Mouse (Mus musculus): Measurements from ENCODE around the gene Ubc.
A peak's percentile ranks its signal among the peaks of the same experiment; 100 is the strongest.
"Not testable (repeated sequence)": the region's sequence is repeated elsewhere in the genome, so short reads cannot be mapped to it uniquely, and the experiment has no call there.

Gene Ubc

DNA sequence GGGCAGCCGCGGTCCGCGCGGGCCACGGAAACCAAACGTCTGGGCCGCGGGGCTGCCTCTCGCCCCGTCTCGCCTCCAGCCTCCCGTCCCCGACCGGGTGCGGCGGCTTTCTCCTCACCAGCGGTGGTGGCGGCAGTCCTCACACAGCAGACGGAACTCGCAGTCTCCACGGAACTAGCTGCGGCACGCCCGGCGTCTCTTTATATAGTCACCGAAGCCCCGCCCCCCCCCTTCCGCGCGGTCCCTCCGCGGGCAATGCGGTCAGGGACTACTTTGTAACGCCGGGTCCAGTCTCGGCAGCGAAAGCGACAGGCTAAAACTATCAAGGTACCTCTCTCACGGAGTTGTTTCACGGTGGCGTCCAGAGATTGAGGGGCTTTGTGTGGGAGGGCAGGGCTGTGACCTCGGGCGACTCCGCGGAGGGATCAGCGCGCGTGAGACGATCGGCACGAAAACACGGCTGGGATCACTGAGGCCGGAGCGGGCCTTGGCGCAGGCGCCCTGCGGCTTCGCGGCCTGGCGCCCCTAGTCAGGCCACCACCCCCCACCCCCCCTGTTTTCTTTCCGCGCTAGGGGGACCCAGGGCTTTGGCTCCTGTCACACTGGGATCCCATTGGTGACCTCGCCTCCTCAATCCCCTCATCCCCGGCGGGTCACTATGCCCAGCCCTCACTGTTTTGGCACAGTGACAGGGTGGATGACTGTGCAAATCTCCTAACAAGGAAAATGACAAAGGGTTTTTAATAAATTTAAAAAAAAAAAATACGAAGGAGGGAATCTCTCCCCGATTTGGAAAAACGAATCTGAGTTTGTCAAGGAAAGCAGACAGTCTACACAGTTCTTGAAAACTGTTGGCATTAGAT, at the start of gene Ubc:
Gene Ubc (minus strand): TSS at position 624 of the 863 bp plus-strand sequence.
- peak; percentile 90 to 93 for DNase-seq

DNA sequence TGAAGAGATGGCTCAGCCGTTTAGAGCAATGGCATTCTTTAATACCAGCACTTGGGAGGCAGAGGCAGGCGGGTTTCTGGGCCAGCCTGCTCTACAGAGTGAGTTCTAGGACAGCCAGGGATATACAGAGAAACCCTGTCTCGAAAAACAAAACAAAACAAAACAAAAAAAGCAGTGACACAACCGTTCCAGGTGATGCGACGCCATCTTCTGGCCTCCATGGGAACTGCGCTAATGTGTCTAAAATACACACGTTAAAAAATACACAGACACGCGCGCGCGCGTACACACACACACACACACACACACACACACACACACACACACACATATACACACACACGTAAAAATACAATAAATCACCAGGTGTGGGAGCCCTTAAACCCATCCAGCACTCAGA, 44.3 kb upstream of the Ubc start:
- peak in 1 of 2 experiments; percentile 44 for DNase-seq

DNA sequence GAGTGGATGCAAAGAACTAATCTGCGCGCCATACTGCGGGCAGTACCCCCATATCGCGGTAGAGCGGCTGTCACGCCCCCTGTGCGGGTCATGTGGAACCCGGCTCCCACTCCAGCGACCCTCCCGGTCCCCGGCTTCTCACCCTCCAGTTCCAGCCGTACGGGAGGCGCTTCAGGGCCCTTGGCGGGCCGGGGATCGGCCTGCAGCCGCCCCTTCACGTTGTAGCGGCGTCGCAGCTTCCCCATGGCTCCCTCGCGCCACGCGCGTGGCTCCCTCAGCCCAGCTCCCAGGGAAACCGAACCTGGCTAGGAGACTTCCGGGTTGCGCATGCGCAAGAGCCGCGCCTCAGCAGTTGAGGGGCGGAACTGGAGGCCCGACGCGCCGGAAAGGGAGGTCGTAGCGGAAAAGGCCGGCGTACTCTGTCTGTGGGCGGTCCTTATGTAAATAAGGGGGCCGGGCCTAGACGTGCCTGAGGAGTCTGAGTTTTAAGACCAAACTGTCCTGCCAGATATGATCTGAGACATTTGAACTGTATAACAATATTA, 43.9 kb upstream of the Ubc start, which contains the start of gene Dhx37:
Gene Dhx37 (minus strand): TSS at position 329 of the 545 bp plus-strand sequence.
- peak; percentile 92 to 97 for DNase-seq

DNA sequence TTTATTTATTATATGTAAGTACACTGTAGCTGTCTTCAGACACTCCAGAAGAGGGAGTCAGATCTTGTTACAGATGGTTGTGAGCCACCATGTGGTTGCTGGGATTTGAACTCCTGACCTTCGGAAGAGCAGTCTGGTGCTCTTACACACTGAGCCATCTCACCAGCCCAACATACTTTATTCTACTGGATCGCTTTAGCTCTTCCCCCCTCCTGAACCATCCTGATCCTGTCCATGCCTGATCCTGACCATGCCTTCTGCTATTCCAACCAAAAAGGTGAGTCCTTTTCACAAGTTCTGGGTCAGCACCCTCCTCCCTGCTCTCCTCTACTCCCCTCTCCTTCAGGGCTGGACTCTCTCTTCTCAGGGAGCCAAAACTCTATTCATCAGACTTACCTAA, 42.3 kb upstream of the Ubc start:
- not testable (repeated sequence) for DNase-seq

DNA sequence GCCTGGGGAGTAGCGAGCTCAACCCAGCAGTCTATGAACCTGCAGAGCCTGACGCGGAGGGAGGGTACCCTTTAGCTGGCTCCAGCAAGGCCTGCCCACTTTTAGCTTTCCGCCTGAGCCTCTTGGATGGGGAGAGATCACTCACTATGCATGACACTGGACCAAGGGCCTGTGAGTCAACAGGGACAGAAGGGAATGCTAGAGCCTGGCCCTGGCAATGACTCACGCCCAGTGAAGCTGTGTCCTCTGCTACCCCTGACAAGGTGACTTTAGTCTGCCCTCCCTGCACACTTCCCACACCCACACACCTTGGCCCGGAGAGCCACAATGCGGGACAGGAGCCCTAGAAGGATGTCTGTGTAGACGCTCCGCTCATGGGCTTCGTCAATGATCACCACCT, 36.3 kb upstream of the Ubc start:
- no peak for DNase-seq

DNA sequence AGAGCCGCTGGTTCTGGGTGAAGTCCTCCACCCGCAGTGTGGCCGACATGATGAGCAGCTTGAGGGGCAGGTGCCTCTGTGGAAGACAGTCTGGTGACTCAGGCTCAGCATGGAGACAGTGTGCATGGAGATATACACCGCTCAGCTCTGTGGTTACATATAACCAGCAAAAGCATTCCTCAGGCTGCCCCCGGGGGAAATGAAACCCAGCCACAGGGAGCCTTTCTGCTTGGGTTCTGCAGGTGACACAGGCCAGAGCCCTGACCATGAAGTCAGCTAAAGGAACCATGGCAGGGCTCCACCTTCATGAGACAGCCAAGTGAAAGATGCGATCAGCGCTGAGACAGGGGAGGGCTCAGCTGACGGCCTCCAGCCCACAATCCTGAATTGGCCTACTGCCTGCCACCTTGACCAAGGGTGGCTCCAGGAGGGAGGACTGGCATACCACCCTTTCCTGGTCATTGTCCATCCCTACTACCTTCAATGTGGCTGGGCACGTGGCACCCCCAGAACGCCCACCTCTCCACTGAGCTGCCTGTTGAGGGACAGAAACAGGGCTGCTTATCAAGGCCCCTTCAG, 35.8 kb upstream of the Ubc start:
- no peak for DNase-seq

DNA sequence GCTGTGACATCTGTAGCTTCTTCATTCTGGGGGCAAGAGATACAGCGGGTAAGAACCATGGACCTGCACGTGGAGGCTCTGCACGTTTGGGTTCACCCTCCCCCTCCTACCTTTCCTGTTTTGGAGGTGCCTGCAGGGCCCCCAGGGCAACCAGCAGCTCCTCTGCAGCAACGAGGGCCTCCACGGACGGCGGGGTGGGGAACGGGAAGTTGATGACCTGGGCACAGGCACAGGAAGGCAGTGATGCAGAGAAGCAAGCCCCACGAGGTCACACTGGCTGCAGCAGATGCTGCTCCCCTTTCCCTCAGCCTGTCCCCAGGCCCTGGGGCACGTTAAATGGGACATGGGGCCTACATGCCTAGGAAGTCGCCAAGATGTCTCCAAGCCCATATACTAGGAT, 29.1 kb upstream of the Ubc start:
- peak in 1 of 2 experiments; percentile 47 for DNase-seq

DNA sequence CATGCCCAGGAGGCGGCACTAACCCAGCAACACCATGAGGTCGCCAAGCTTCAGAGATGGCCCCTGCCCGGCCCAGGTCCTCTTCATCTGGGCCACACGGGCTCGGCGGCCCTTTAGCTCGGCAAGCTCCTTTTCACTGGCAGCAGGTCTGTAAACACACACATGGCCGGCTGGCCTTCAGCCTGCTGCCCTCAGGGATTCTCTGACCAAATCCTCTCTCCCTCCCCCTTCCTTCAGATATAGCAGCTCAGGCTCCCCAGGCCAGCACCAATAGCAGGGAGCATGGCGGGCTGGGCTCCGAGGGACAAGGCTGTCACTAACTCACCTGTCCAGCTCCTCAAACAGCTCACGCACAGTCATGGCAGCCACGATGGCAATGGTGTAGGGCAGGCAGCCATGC, 28.6 kb upstream of the Ubc start:
- DNase-seq = peak; percentile 74 to 75

DNA sequence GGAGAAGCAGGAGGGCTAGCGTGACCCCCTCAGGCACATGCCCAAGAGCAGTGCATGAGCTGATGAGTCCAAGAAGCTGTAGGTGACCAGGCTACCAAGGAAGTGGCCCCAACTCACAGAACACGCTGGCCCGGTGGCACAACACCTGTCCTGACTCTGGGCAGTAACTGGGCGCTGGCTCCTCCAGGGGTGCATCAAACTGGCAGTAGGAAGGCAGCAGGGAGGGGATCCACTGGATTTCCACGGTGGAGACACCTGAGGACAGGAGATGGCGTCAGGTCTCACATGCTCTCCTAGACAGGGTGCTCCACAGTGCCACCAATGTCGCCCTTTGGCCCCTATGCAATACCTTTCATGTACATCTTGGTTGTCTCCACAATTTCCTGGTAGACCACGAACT, 26.2 kb upstream of the Ubc start:
- no peak for DNase-seq

DNA sequence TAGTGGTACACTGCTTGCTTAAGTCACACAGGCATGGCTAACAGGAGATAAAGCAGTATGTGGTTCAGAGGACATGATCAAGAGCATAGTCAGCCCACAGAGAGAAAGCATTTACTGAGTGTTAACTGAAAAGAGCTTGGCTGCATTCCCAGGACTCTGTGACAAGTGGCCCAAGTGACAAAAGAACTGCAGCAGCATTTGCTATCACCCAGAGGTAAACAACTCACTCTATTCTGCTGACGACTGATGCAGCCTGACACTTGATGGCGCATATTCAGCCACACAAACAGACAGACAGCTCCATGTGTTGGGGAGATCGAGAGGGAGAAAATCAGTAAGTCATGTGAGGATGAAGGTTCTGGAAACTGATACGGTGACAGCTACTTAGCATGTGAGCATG, 23.8 kb upstream of the Ubc start:
- no peak for DNase-seq

DNA sequence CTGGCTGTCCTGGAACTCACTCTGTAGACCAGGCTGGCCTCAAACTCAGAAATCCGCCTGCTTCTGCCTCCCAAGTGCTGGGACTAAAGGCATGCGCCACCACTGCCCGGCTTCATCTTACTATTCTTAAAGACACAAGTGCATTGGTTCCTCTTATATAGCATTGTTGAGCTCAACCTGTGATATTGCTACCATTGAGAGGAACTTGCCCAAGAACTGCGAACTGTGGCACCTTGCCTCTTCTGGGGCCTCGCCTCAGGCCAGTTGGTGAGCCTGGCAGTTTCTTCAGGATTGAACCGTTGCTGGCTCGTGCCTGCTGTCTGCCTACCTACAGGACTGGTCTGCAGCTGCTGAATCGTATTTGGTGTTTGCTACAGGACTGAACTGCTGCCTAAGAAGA, 22.5 kb upstream of the Ubc start:
- not testable (repeated sequence) for DNase-seq

DNA sequence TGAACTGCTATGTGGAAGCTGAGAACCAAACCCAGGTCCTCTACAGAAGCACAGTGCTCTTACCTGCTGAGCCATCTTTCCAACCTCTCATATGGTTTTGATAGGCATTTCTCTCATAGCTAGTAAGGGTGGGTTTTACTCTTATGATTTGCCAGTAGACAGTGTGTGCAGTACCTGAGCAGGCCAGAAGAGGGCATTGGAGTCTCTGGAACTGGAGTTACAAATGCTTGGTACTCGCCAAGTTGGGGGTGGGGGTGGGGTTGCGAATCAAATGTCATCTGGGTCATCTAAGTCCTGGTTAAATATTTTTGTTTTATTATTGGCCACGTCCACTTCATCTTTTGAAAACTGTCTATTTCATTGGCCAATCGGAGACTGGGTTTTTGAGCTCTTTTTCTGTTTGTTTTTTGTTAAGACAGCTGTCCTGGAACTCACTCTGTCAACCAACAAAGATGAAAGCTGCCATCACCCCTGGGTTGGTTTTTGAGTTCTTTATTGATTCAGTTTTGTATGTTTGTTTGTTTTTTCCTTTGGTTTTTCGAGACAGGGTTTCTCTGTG, 22.0 kb upstream of the Ubc start:
- DNase-seq = peak; percentile 70 to 84

DNA sequence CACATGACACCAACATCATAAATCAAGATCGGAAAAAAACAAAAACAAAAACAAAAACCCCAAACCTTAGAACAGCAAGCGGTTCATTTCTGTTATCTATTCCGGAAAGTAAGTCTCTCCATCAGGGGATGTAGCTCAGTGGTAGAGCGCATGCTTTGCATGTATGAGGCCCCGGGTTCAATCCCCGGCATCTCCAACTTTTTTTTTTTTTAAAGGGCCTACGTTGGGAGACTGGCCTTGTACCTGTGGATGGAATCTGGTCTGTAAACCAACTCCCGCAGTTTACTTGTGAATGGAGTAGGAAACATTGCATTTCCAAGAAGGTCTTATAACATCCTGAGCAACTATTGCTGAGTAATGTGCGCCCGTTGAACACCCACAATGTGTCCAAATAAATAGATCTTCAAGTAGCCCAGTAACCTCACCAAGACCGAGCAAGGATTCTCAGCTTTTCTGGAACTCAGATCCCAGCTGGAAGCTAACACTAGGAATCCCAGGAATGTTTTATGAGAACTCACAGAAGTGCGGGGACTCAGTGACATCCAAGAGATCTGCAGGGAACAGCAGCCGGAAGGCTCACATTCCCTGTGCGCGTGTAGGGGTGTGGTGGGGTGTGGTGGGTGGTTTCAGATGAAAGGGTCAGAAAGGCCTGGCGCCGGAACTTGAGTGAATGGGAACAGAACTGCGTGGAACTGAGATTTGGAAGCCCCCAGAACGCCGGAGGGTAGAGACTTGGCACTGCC, 19.5 kb upstream of the Ubc start:
- no peak for DNase-seq

DNA sequence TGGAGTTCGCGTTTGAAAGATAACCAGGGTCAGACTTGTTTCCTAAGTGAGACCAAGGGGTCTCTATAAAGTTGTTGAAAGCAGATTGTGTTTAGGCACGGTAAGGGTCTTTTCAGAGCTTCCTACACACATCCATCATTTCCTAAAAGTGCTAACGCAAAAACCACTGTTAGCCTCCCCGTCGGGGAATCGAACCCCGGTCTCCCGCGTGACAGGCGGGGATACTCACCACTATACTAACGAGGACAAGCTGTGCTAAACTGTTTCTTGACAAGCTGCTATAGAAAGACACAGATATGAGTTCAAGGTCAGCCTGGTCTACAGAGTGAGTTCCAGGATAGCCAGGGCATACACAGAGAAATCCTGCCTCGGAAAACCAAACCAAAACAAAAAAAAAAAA, 18.8 kb upstream of the Ubc start:
- DNase-seq = peak; percentile 80 to 86

DNA sequence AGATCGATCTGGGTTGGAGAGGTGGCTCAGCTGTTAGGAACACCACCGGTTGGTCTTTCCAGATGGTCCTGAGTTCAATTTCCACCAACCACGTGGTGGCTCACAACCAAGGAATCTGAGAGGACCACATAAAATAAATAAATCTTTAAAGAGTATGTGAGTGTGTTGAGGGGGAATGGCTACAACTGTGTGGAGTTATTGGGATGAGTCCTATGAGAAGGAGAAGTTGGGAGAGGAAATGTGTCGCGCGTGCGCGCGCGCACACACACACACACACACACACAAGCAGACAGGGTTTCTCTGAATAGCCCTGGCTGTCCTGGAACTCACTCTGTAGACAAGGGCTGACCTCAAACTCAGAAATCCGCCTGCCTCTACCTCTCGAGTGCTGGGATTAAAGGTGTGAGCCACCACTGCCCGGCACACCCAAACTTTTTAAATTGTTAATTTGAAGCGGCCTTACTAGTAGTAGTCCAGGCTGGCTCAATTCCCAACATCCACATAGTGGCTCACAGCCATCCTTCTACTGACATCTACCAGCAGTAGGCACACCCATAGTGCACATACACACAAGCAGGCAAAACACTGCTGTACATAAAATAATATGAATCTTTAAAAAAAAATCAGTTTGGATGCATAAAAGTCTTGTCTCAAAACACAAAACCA, 18.0 kb upstream of the Ubc start:
- DNase-seq = no peak

DNA sequence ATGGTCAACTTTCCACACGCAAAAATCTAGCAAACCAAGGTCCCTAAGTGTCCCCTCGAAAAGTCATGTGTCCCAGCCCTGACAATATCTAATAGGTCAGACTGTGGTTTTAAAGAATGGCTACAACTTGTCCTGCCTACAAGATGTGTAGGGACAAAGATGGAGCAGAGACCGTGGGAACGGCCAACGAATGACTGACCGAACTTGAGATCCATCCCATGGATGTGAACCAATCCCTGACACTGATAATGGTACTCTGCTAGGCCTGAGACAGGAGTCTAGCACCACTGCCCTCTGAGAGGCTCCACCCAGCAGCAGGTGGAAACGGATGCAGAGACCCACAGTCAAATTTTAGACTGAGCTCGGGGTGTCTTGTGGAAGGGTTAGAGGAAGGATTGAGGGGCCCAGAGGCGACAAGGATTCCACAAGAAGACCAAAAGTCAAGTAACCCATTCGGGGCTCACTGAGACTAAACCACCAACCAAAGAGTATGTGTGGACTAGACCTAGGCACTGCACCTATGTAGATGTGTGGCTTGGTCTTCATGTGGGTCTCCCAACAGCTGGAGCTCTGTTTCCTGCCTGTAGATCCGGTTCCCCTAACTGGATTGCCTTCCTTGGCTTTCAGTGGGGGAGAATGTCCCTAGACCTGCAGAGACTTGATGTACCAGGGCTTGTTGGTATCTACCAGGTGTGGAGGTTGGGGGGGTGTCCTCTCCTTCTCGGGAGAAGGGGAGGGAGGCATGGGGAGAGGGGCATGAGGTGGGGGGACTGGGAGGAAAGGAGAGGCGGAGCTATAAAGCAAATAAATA, 17.2 kb upstream of the Ubc start:
- no peak for DNase-seq

DNA sequence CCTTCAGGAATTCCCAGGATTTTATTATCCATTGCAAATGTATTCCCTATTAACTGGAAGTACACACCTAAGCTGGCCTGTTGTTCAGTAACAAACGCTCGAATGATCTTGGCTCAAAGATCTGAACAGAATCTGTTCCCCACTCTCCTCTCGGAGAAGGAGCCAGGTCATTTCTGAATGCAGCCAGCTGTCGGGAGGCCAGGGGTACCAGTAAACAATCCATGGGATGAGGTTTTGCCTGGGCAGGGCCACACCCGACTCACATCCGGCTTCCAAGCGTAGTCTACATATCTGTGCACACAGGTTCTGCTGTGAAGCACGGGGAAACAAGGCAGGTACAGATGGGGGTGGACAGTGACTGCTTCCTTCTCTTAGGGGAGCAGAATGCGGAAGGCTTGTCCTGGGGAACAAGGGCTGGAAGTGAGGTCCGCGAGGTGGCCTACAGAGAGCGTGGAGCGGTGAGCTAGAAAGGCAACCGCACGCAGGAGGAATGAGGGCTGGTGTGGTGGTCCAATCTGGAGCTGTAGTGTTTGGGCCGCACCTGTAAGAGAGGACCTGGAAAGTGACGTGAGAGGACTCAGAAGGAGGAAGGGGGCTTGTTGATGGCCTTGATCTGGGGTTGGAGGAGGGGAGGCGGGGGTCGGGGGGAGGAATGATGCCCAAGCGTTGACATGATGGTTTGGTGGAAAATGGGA, 16.5 kb upstream of the Ubc start:
- peak; percentile 72 to 85 for DNase-seq

DNA sequence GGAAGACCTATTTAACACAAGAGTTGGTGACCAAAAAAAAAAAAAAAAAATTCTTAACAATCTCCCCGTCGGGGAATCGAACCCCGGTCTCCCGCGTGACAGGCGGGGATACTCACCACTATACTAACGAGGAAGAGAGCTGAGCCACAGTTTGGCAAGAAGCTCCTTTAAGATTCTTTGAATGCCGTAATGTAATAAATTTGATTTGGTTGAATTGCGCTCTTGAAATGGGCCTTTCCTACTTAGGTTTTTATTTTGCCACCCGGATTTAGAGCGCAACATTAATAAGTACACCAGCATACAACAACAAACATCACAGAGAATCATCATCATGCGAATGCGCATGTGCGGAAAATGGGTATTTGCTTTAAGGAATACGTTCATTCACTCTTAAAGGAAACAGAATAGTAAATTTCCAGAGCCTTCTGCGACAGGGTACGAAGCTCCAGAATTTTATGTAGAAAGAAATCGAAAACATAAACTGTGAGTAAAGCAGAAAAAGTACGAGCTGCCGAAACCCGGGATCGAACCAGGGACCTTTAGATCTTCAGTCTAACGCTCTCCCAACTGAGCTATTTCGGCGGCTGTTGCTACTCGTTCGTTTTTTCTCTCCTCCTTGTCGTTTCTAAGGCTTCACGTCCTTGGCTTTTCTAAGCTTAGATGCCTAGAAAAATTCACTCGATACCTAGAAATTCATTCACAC, 15.7 kb upstream of the Ubc start:
- peak; percentile 89 to 92 for DNase-seq

DNA sequence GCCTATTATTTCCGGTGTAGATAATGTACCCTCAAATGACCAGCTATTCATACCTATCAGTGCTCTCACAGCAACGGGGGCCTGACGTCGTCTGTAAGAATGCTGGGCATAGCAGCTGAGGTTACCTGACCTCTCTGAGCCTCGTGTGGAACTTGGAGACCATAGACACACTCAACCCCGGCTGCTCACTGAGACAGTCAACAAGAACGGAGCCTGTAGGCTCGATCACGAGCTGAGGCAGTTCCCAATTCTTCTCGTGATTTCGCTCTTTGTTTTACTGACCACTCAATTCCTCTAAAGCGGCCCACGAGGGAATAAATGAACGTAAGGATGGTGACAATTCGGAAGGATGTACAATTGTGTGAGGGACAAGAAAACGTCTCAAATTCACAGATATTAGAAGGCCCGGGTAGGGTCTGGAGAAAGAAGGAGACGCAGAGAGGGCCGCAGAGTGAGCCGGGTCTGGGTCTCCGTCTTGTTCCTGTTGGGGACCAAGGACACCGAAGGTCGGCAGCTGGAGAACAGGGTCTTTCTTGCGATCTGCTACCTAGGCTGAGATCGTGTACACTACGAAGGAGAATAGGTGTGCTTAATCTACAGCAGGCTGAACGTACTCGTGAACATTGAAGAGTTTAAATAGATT, 15.0 kb upstream of the Ubc start:
- peak; percentile 62 to 80 for DNase-seq

DNA sequence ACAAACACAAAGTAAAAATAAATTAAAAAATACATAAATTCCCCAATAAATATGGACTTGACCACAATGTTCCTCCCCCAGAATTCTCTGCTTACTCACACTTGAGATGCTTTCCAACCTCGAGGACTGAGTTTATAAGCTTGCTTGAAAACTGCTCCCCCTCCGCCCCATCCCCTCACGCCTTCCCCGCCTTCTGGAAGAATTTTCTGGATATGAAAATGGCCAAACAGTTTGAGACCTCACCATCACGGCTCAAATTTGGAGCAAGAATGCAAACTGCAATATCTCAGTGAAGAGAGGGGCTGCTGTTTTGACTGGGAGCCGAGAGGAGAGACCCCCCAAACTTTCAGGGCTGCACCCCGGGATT, 14.5 kb upstream of the Ubc start:
- DNase-seq = no peak

All from cerebellum, postnatal 25 days (tissue).